Mouse (Mus musculus): Measurements from ENCODE around the gene Cltb. TPM values are rescaled to one million over a fixed set of nuclear protein-coding genes. Genes with fewer than 3 reads are reported as not detected.

Cltb gene
- polyA plus RNA-seq, 1 experiment from 2014 or later = 33.9 TPM

- no peak for DNase-seq (ENCODE audit: low read depth, low spot score)
- POLR2A ChIA-PET = interaction anchor here (1.3 kb wide), 1 partner anchor 14 kb away, joined by 4 read pairs; no protein-coding TSS in a partner anchor
- peak; percentile 15 for ATAC-seq
- TF ChIP-seq CTCF (IDR thresholded peaks at IDR 0.05) = no peak
- in situ Hi-C loops (cut with MboI; ENCODE audit: low pct_unique_long_range_greater_than_20kb) = no loop called here
- CTCF ChIA-PET = interaction anchor here (1.5 kb wide), 1 partner anchor 15 kb away, joined by 4 read pairs; no protein-coding TSS in a partner anchor
- no peaks in the 10 kb centered on the region for H3K27me3 ChIP-seq
Observed at GRCm38 (mm10) chr13:54564232-54565200, 46.6 kb downstream of the Cltb start.

GRCm38 (mm10) chr13:54562562-54562961, 48.6 kb downstream of the Cltb start:
- H3K27me3 ChIP-seq = no peaks in the 10 kb centered on the region
- ChIA-PET CTCF (interaction anchor here (0.9 to 1.5 kb wide), 3 partner anchors 44 to 488 kb away, joined by 3 to 4 read pairs (median 3); no protein-coding TSS in a partner anchor), POLR2A (interaction anchor here (0.7 kb wide), 1 partner anchor 55 kb away, joined by 4 read pairs; no protein-coding TSS in a partner anchor)
- no peak for TF ChIP-seq CTCF (IDR thresholded peaks at IDR 0.05)
- no peak for DNase-seq (ENCODE audit: low read depth, low spot score)
- ATAC-seq = no peak
- in situ Hi-C loops (cut with MboI; ENCODE audit: low pct_unique_long_range_greater_than_20kb) = no loop called here

DNA sequence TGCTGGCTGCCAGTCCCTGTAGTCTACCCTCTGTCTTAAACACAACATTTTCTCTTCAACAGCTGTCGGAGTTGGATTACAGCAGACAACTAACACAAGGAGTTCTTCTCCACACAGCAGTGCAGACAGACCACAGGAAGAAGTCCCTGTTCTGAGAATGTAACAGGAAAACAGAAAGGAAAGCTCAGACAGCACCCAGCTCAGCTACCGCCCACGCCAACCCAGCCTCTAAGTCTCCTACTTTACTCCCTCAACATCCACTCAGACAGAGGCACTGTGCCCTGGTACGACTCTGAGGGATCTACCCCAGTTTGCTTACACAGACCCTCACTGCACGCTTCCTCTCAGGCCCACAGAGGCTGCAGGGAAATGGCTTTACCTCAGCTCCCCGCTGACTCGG, 50.5 kb downstream of the Cltb start:
- in situ Hi-C loops (cut with MboI; ENCODE audit: low pct_unique_long_range_greater_than_20kb) = no loop called here
- POLR2A ChIA-PET = no interaction called here
- DNase-seq (ENCODE audit: low read depth, low spot score) (no peak), ATAC-seq (no peak)
- no peak for TF ChIP-seq CTCF (IDR thresholded peaks at IDR 0.05)
- CTCF ChIA-PET = interaction anchor here (1.1 kb wide), 1 partner anchor 9 kb away, joined by 5 read pairs; no protein-coding TSS in a partner anchor
- H3K27me3 ChIP-seq = no peaks in the 10 kb centered on the region

DNA sequence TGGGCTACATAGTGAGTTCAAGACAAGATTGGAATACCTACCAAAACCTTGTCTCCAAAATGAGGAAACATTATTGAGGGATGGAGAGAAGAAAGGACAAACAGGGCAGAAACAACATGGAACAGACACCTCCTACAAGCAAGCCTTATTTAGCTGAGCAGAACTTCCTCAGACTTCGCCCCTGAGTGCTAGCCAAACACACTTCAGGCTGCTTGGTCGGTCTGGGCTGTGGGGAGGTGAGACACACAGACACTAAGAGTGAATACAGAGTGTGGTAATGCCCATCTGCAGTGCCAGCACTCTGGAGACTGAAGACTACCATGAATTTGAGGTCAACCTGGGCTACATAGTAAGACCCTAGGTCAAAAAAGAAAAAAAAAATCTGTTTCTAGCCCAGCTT, 51.5 kb downstream of the Cltb start:
- POLR2A ChIA-PET = interaction anchor here (0.6 kb wide), 1 partner anchor 24 kb away, joined by 6 read pairs; no protein-coding TSS in a partner anchor
- in situ Hi-C loops (cut with MboI; ENCODE audit: low pct_unique_long_range_greater_than_20kb) = no loop called here
- no peaks in the 10 kb centered on the region for H3K27me3 ChIP-seq
- no peak for TF ChIP-seq CTCF (IDR thresholded peaks at IDR 0.05)
- DNase-seq (ENCODE audit: low read depth, low spot score) (no peak), ATAC-seq (no peak)
- CTCF ChIA-PET = no interaction called here

GRCm38 (mm10) chr13:54557652-54558051, 53.5 kb downstream of the Cltb start:
- DNase-seq (ENCODE audit: low read depth, low spot score) (no peak), ATAC-seq (no peak)
- H3K27me3 ChIP-seq = no peaks in the 10 kb centered on the region
- in situ Hi-C loops (cut with MboI; ENCODE audit: low pct_unique_long_range_greater_than_20kb) = no loop called here
- POLR2A ChIA-PET = no interaction called here
- no peak for TF ChIP-seq CTCF (IDR thresholded peaks at IDR 0.05)
- CTCF ChIA-PET = interaction anchor here (1.5 kb wide), 1 partner anchor 37 kb away, joined by 3 read pairs; no protein-coding TSS in a partner anchor

- TF ChIP-seq CTCF (IDR thresholded peaks at IDR 0.05) = no peak
- POLR2A ChIA-PET = no interaction called here
- in situ Hi-C loops (cut with MboI; ENCODE audit: low pct_unique_long_range_greater_than_20kb) = no loop called here
- CTCF ChIA-PET = no interaction called here
- DNase-seq (ENCODE audit: low read depth, low spot score) = no peak
- H3K27me3 ChIP-seq = no peaks in the 10 kb centered on the region
- no peak for ATAC-seq
Observed at GRCm38 (mm10) chr13:54556796-54557195, 54.3 kb downstream of the Cltb start.

- no peak for TF ChIP-seq CTCF (IDR thresholded peaks at IDR 0.05)
- ChIA-PET CTCF (interaction anchor here (0.7 to 0.9 kb wide), 2 partner anchors 9 to 10 kb away, joined by 3 read pairs; no protein-coding TSS in a partner anchor), POLR2A (no interaction called here)
- ATAC-seq (no peak), DNase-seq (ENCODE audit: low read depth, low spot score) (no peak)
- in situ Hi-C loops (cut with MboI; ENCODE audit: low pct_unique_long_range_greater_than_20kb) = no loop called here
- no peaks in the 10 kb centered on the region for H3K27me3 ChIP-seq
Observed at GRCm38 (mm10) chr13:54556176-54556575, 55.0 kb downstream of the Cltb start.

- ChIA-PET CTCF (interaction anchor here (1.3 to 1.4 kb wide), 2 partner anchors 8 to 14 kb away, joined by 3 to 4 read pairs; no protein-coding TSS in a partner anchor), POLR2A (no interaction called here)
- ATAC-seq (peak; percentile 26), DNase-seq (ENCODE audit: low read depth, low spot score) (no peak)
- in situ Hi-C loops (cut with MboI; ENCODE audit: low pct_unique_long_range_greater_than_20kb) = no loop called here
- no peak for TF ChIP-seq CTCF (IDR thresholded peaks at IDR 0.05)
- H3K27me3 ChIP-seq = no peaks in the 10 kb centered on the region
Observed at GRCm38 (mm10) chr13:54548036-54548435, 63.1 kb downstream of the Cltb start.

Other genes with a start within 250 kb of the Cltb start
- gene Cplx2, start 240.0 kb downstream of the Cltb start, polyA plus RNA-seq (2021) = 14.3 TPM
- gene Thoc3, start 142.5 kb downstream of the Cltb start, polyA plus RNA-seq (2021) = 39.8 TPM
- gene Simc1, start 107.6 kb downstream of the Cltb start, polyA plus RNA-seq (2021) = 8.8 TPM
- gene 4833439L19Rik, start 45.9 kb downstream of the Cltb start, polyA plus RNA-seq (2021) = 124 TPM
- gene Arl10, start 36.3 kb downstream of the Cltb start, polyA plus RNA-seq (2021) = 26.6 TPM
- gene Nop16, start 21.3 kb downstream of the Cltb start, polyA plus RNA-seq (2021) = 38.0 TPM
- gene Higd2a, start 21.1 kb downstream of the Cltb start, polyA plus RNA-seq (2021) = 96.0 TPM
- gene Faf2, start 10.4 kb upstream of the Cltb start, polyA plus RNA-seq (2021) = 64.0 TPM
- gene Rnf44, start 82.6 kb upstream of the Cltb start, polyA plus RNA-seq (2021) = 115 TPM
- not detected for gene Cdhr2, start 90.1 kb upstream of the Cltb start, polyA plus RNA-seq (2021)
- gene Gprin1, start 138.5 kb upstream of the Cltb start, polyA plus RNA-seq (2021) = 0.17 TPM
- gene Sncb, start 155.3 kb upstream of the Cltb start, polyA plus RNA-seq (2021) = not detected
- not detected for gene Eif4e1b, start 172.7 kb upstream of the Cltb start, polyA plus RNA-seq (2021)
- 35.3 TPM for gene Tspan17, start 178.0 kb upstream of the Cltb start, polyA plus RNA-seq (2021)

All from Patski (cell line).